9 mouse cellular contexts compared by ENCODE assay signal in genomic region chr7:27654607-27655276, GRCm38 (mm10). TPM values are rescaled to one million over a fixed set of nuclear protein-coding genes. Genes with fewer than 3 reads are reported as not detected.
DNase-seq lines count a peak whose midpoint lies in the region; ATAC-seq and TF ChIP-seq lines count a peak whose summit lies in the region.
"Had no signal": no experiment of that assay in that cellular context is flagged by ENCODE, and none has a peak within 500 bp of the region (broad histone marks: within the 10 kb centered on the region; RNA-seq: fewer than 3 reads in every experiment).

No protein-coding gene starts in this region.

- ATAC-seq in G1E (ENCODE audit: extremely low read depth, insufficient number of reproducible peaks, low FRiP score, poor library complexity, severe bottlenecking), result no peak
- no peak for ATAC-seq in forebrain, embryonic 12.5 days (ENCODE audit: low FRiP score)

- no peak overlapping the region for H3K9ac ChIP-seq in forebrain, embryonic 12.5 days

- H3K27ac ChIP-seq in forebrain, embryonic 12.5 days, result no peak overlapping the region
- H3K27ac ChIP-seq in layer of hippocampus, adult 2 months, result peak overlapping the region; percentile 96; the same call in 1 of the 2 replicates

- no peaks in the 10 kb centered on the region for H3K36me3 ChIP-seq in G1E (replicated peaks)
- peaks cover 32% of the 10 kb centered on the region for H3K36me3 ChIP-seq in forebrain, embryonic 12.5 days (replicated peaks)
- H3K36me3 ChIP-seq in splenic B cell, adult 2 months (ENCODE audit: control insufficient read depth, insufficient read depth, low read length, poor library complexity, severe bottlenecking), result no peaks in the 10 kb centered on the region

- 68% methylated on average over 20 of the region's 20 CpGs for WGBS in forebrain, embryonic 12.5 days

- DNase-seq in adrenal gland, postnatal 25 days, result peak; percentile 36
- DNase-seq in adrenal gland, postnatal 4 days (ENCODE audit: low spot score in 2 of 2), result no peak
- DNase-seq in G1E (ENCODE audit: low spot score), result peak; percentile 32
- DNase-seq in layer of hippocampus, adult 2 months (ENCODE audit: low spot score in 2 of 2), result peak in 1 of 2 experiments; percentile 64
- peak; percentile 62 for DNase-seq in lung, postnatal 36 days
- peak; percentile 57 for DNase-seq in splenic B cell, adult 2 months (ENCODE audit: low read depth, low spot score)
- DNase-seq in gastrocnemius, postnatal 10 days, result no peak

- peak; percentile 54; the same call in 1 of the 2 replicates for TF ChIP-seq CTCF in G1E (IDR thresholded peaks at IDR 0.05; ENCODE audit: low read depth, low read length)
- TF ChIP-seq CTCF in layer of hippocampus, adult 2 months (conservative IDR thresholded peaks at IDR 0.05), result peak; percentile 70

- no peak overlapping the region for H3K4me3 ChIP-seq in G1E (ENCODE audit: low read depth, low read length)
- peak overlapping the region; percentile 64 for H3K4me3 ChIP-seq in forebrain, embryonic 12.5 days (replicated peaks)
- peak overlapping the region; percentile 69 for H3K4me3 ChIP-seq in layer of hippocampus, adult 2 months

- peaks cover 8% of the 10 kb centered on the region for H3K4me1 ChIP-seq in G1E (ENCODE audit: insufficient read depth, low read depth, low read length)
- H3K4me1 ChIP-seq in forebrain, embryonic 12.5 days, result peaks cover 20% of the 10 kb centered on the region

- peaks cover 2% of the 10 kb centered on the region; the same call in 1 of the 2 replicates for H3K9me3 ChIP-seq in G1E (replicated peaks)
- H3K9me3 ChIP-seq in forebrain, embryonic 12.5 days, result no peaks in the 10 kb centered on the region

- peaks cover 31% of the 10 kb centered on the region for H3K27me3 ChIP-seq in G1E (ENCODE audit: insufficient read depth, low read length)
- peaks cover 65% of the 10 kb centered on the region for H3K27me3 ChIP-seq in forebrain, embryonic 12.5 days
- no peaks in the 10 kb centered on the region; the same call in none of the 2 replicates for H3K27me3 ChIP-seq in splenic B cell, adult 2 months (ENCODE audit: control insufficient read depth, insufficient read depth, low read length, poor library complexity, severe bottlenecking)

- H3K4me2 ChIP-seq in forebrain, embryonic 12.5 days, result peak overlapping the region; percentile 87

RNA-seq across cellular contexts. Expression of gene Ttc9b, which starts 1.0 kb away (rescaled TPM):
- total RNA-seq in adrenal gland, postnatal 25 days (2021), result not detected in 2 replicates
- total RNA-seq in adrenal gland, postnatal 4 days (2021), result 1 to 10 TPM; 1.1 to 1.6 TPM
- total RNA-seq in G1E (2014; fragmentation: Nextera tagmentation), result not detected in 2 replicates
- total RNA-seq in G1E (2017), result not detected in 2 replicates
- polyA plus RNA-seq in G1E (2012), result not detected in 2 replicates
- 21.4 and 24.8 TPM in 2 replicates for polyA plus RNA-seq in forebrain, embryonic 12.5 days (2016; fragmentation: Nextera tagmentation; extraction: Ambion mirVana)
- 10 to 100 TPM; 42.6 to 47.5 TPM for total RNA-seq in layer of hippocampus, adult 2 months (2021)
- total RNA-seq in gastrocnemius, postnatal 10 days (2021), result under 1 TPM; 0.12 to 0.29 TPM
- total RNA-seq: gastrocnemius, adult 8-10 months had no signal

RNA-seq across cellular contexts. Expression of gene Map3k10, which starts 19.7 kb away (rescaled TPM):
- 27.2 and 30.2 TPM in 2 replicates for total RNA-seq in adrenal gland, postnatal 25 days (2021)
- total RNA-seq in adrenal gland, postnatal 4 days (2021), result 10 to 100 TPM; 30.3 to 31.9 TPM
- total RNA-seq in G1E (2014; fragmentation: Nextera tagmentation) (5.9 and 8.0 TPM in 2 replicates), G1E (2017) (8.6 and 10.8 TPM in 2 replicates)
- polyA plus RNA-seq in G1E (2012), result 25.1 and 34.7 TPM in 2 replicates
- 15.4 and 16.2 TPM in 2 replicates for polyA plus RNA-seq in forebrain, embryonic 12.5 days (2016; fragmentation: Nextera tagmentation; extraction: Ambion mirVana)
- 100 to 1,000 TPM; 180 TPM for total RNA-seq in layer of hippocampus, adult 2 months (2021)
- 10 to 100 TPM; 15.5 to 18.2 TPM for total RNA-seq in gastrocnemius, postnatal 10 days (2021)

RNA-seq across cellular contexts. Expression of gene Zfp607b, which starts 34.4 kb away (rescaled TPM):
- 0.81 and 1.3 TPM in 2 replicates for total RNA-seq in adrenal gland, postnatal 25 days (2021)
- total RNA-seq in adrenal gland, postnatal 4 days (2021), result 1 to 10 TPM; 2.9 to 3.5 TPM
- total RNA-seq in G1E (2014; fragmentation: Nextera tagmentation), result 2.7 and 4.4 TPM in 2 replicates
- 1.6 and 1.7 TPM in 2 replicates for total RNA-seq in G1E (2017)
- polyA plus RNA-seq in G1E (2012), result 0.01 and 0.04 TPM in 2 replicates
- polyA plus RNA-seq in forebrain, embryonic 12.5 days (2016; fragmentation: Nextera tagmentation; extraction: Ambion mirVana), result 9.6 and 10.1 TPM in 2 replicates
- total RNA-seq in layer of hippocampus, adult 2 months (2021), result 10 to 100 TPM in 1 of 2 experiments, 1 to 10 TPM in 1; 10.0 TPM
- 1 to 10 TPM; 1.2 to 1.4 TPM for total RNA-seq in gastrocnemius, postnatal 10 days (2021)

Comparison
In these comparisons a context has a peak if more than half of its experiments do, and no peak if none do; other contexts are left out.
1. DNase-seq: peak in adrenal gland, postnatal 25 days (single experiment), G1E (single experiment), lung, postnatal 36 days (single experiment) and splenic B cell, adult 2 months (single experiment); none in adrenal gland, postnatal 4 days (0 of 2) and gastrocnemius, postnatal 10 days (single experiment).
2. RNA of gene Ttc9b, which starts 1.0 kb away (total RNA-seq): 42.6 to 47.5 TPM in layer of hippocampus, adult 2 months; 1.1 to 1.6 TPM in adrenal gland, postnatal 4 days, 0.12 to 0.29 TPM in gastrocnemius, postnatal 10 days, not detected in adrenal gland, postnatal 25 days and not detected in G1E; every median in the first group is over 10 times any median in the second.